Comparison of ENCODE assay signal across 9 mouse cellular contexts in genomic region chr6:67318451-67318850, GRCm38 (mm10). TPM values are rescaled to one million over a fixed set of nuclear protein-coding genes. Genes with fewer than 3 reads are reported as not detected.
A peak's percentile ranks its signal among the peaks of the same experiment; 100 is the strongest.
DNase-seq lines count a peak whose midpoint lies in the region; ATAC-seq and TF ChIP-seq lines count a peak whose summit lies in the region.
"Had no signal": no experiment of that assay in that cellular context is flagged by ENCODE, and none has a peak within 500 bp of the region (broad histone marks: within the 10 kb centered on the region; RNA-seq: fewer than 3 reads in every experiment).

No protein-coding gene starts in this region.

- no peak overlapping the region for H3K4me3 ChIP-seq in heart, embryonic 12.5 days

- peak; percentile 94 for ATAC-seq in erythroblast, adult 5-6 weeks (replicated peaks; ENCODE audit: low FRiP score, poor library complexity, severe bottlenecking)
- 0 out of 2 replicates have a peak, but pooled peaks have one; percentile 51 for ATAC-seq in heart, embryonic 12.5 days (ENCODE audit: insufficient number of reproducible peaks, low FRiP score)

- TF ChIP-seq CTCF in brain, embryonic 14.5 days (IDR thresholded peaks at IDR 0.05; ENCODE audit: borderline replicate concordance, extremely low read depth, insufficient read depth, insufficient read length) = peak; percentile 73

- H3K9me3 ChIP-seq in heart, embryonic 12.5 days (replicated peaks) = no peaks in the 10 kb centered on the region

- no peak overlapping the region for H3K27ac ChIP-seq in heart, embryonic 12.5 days (ENCODE audit: poor library complexity, severe bottlenecking)

- no peaks in the 10 kb centered on the region for H3K36me3 ChIP-seq in heart, embryonic 12.5 days

- peak; percentile 81 for DNase-seq in ES-CJ7 (ENCODE audit: low read depth, low spot score)
- peak; percentile 75 for DNase-seq in brain, embryonic 14.5 days (ENCODE audit: low read depth)
- peak; percentile 74 to 83 for DNase-seq in kidney, postnatal 25 days
- peak; percentile 59 to 70 for DNase-seq in lung, adult 18-20 months
- DNase-seq in retina, postnatal 1 day = peak; percentile 61
- DNase-seq in thymus, postnatal 25 days = peak; percentile 75

- H3K4me1 ChIP-seq in heart, embryonic 12.5 days (replicated peaks) = no peaks in the 10 kb centered on the region

- no peak overlapping the region for H3K4me2 ChIP-seq in heart, embryonic 12.5 days

- H3K9ac ChIP-seq in heart, embryonic 12.5 days = no peak overlapping the region

- no peak for TF ChIP-seq POLR2A in brain, embryonic 14.5 days (IDR thresholded peaks at IDR 0.05; ENCODE audit: borderline replicate concordance, extremely low read depth, insufficient read depth, insufficient read length, poor library complexity, severe bottlenecking)

- WGBS in heart, embryonic 12.5 days = 22% methylated on average over 10 of the region's 10 CpGs

- H3K27me3 ChIP-seq in heart, embryonic 12.5 days (replicated peaks) = no peaks in the 10 kb centered on the region

RNA-seq across cellular contexts. Expression of gene Il12rb2, which starts 57.5 kb away (rescaled TPM):
- polyA plus RNA-seq in brain, embryonic 14.5 days (2012; rRNA removed) = 0.18 and 0.27 TPM in 2 replicates
- total RNA-seq in erythroblast, adult 5-6 weeks (2015; ENCODE audit: low replicate concordance) = 6.1 TPM in 2 replicates
- total RNA-seq in erythroblast, adult 5-6 weeks (2017; ENCODE audit: low replicate concordance) = 0.26 TPM in 1 of 2 replicates, not detected in the other
- not detected in 2 replicates for polyA plus RNA-seq in heart, embryonic 12.5 days (2016; fragmentation: Nextera tagmentation; extraction: Ambion mirVana)
- polyA plus RNA-seq: heart, embryonic 14.5 days had no signal
